Mouse (Mus musculus) midbrain, postnatal 0 days (tissue): ENCODE measurements at regions not wholly inside any gene's neighbourhood (a gene's known extent, or its start where the extent isn't known, plus 50 kb on each side); places are given as distances from the start of the nearest gene placed in this dataset.

Experiments used
- ATAC-seq: fragments of 200-750 bp; cut with Nextera tagmentation; 2 replicates; pipeline ENCODE4 v1.8.0; 2017; ENCODE audit warnings: moderate number of reproducible peaks, mild to moderate bottlenecking, moderate TSS enrichment, moderate library complexity; ENCODE audit not compliant: low FRiP score
- DNase-seq: peaks from one replicate; pipeline ENCODE4 v3.0.0-alpha.2; 2015; ENCODE audit warnings: low spot score
- H3K27ac ChIP-seq: fragments of 300-500 bp; sonication (generic); 2 replicates; pipeline ENCODE4 v1.5.1; 2014; ENCODE audit warnings: low read depth, mild to moderate bottlenecking, low read length, mixed read lengths
- H3K27me3 ChIP-seq: fragments of 300-500 bp; sonication (generic); 2 replicates; pipeline ENCODE4 v1.6.1; 2014; ENCODE audit warnings: low read length, control low read depth, mixed read lengths; ENCODE audit not compliant: insufficient read depth
- H3K36me3 ChIP-seq: fragments of 300-500 bp; sonication (generic); 2 replicates; pipeline ENCODE4 v1.6.1; 2014; ENCODE audit warnings: low read length, control low read depth, mixed read lengths; ENCODE audit not compliant: insufficient read depth
- H3K4me1 ChIP-seq: fragments of 300-500 bp; sonication (generic); 2 replicates; pipeline ENCODE4 v1.6.1; 2014; ENCODE audit warnings: mild to moderate bottlenecking, control low read depth, antibody characterized with exemption, low read length, mixed read lengths; ENCODE audit not compliant: insufficient read depth
- H3K4me2 ChIP-seq: fragments of 300-500 bp; sonication (generic); 2 replicates; pipeline ENCODE4 v1.6.1; 2014; ENCODE audit warnings: low read depth, mild to moderate bottlenecking, low read length, mixed read lengths; ENCODE audit not compliant: poor library complexity, severe bottlenecking
- H3K4me3 ChIP-seq: fragments of 300-500 bp; sonication (generic); 2 replicates; pipeline ENCODE4 v1.5.1; 2014; ENCODE audit warnings: low read depth, mild to moderate bottlenecking, low read length, moderate library complexity
- H3K9ac ChIP-seq: fragments of 300-500 bp; sonication (generic); replicated peaks from 2 replicates; pipeline ENCODE4 v1.6.1; 2014; ENCODE audit warnings: mild to moderate bottlenecking, low read length, moderate library complexity, mixed read lengths; ENCODE audit not compliant: poor library complexity, severe bottlenecking
- H3K9me3 ChIP-seq: fragments of 300-500 bp; sonication (generic); 2 replicates; pipeline ENCODE4 v1.6.1; 2016; ENCODE audit warnings: low read length, control low read depth
- CTCF ChIP-seq: IDR thresholded peaks from 2 replicates; pipeline ENCODE4 v1.5.1; 2016; ENCODE audit warnings: antibody characterized with exemption, mild to moderate bottlenecking
- WGBS: fragments of 180-500 bp; shearing (Covaris S2); extraction: QIAGEN DNeasy Blood & Tissue Kit; methylation state at CpG from one replicate; pipeline ENCODE4 v1.1.7; 2014; 5-methylcytosine and 5-hydroxymethylcytosine counted together

- ATAC-seq = no peak
- Histone ChIP-seq H3K4me3 (no peak overlapping the region), H3K4me2 (no peak overlapping the region), H3K27me3 (no peaks in the 10 kb centered on the region), H3K27ac (no peak overlapping the region), H3K9ac (no peak overlapping the region), H3K9me3 (no peaks in the 10 kb centered on the region), H3K4me1 (no peaks in the 10 kb centered on the region), H3K36me3 (no peaks in the 10 kb centered on the region)
- DNase-seq = peak; percentile 34
- TF ChIP-seq CTCF = no peak
Measured at GRCm38 (mm10) chr7:95082248-95082647, 1088.8 kb upstream of the Tenm4 start.

- Histone ChIP-seq H3K4me3 (no peak overlapping the region), H3K9me3 (no peaks in the 10 kb centered on the region), H3K27ac (no peak overlapping the region), H3K36me3 (no peaks in the 10 kb centered on the region), H3K4me2 (no peak overlapping the region), H3K4me1 (no peaks in the 10 kb centered on the region), H3K9ac (no peak overlapping the region), H3K27me3 (no peaks in the 10 kb centered on the region)
- WGBS = 86% methylated on average over 2 of the region's 2 CpGs
- DNase-seq = no peak
- TF ChIP-seq CTCF = no peak
- ATAC-seq = no peak
Measured at GRCm38 (mm10) chr7:95084328-95084727, 1086.7 kb upstream of the Tenm4 start.

GRCm38 (mm10) chr7:95091360-95091759 is 1079.7 kb upstream of the Tenm4 start:
- Histone ChIP-seq H3K27ac (no peak overlapping the region), H3K36me3 (no peaks in the 10 kb centered on the region), H3K27me3 (no peaks in the 10 kb centered on the region), H3K4me3 (no peak overlapping the region), H3K4me2 (no peak overlapping the region), H3K4me1 (no peaks in the 10 kb centered on the region), H3K9me3 (no peaks in the 10 kb centered on the region), H3K9ac (no peak overlapping the region)
- TF ChIP-seq CTCF = peak; percentile 56
- DNase-seq (peak; percentile 27), ATAC-seq (no peak)

- ATAC-seq (no peak), DNase-seq (no peak)
- TF ChIP-seq CTCF = no peak
- Histone ChIP-seq H3K36me3 (no peaks in the 10 kb centered on the region), H3K4me3 (no peak overlapping the region), H3K4me1 (no peaks in the 10 kb centered on the region), H3K27me3 (no peaks in the 10 kb centered on the region), H3K9ac (no peak overlapping the region), H3K4me2 (no peak overlapping the region), H3K27ac (no peak overlapping the region), H3K9me3 (no peaks in the 10 kb centered on the region)
- 49% methylated on average over 4 of the region's 4 CpGs for WGBS
Measured at GRCm38 (mm10) chr7:95129020-95129419, 1042.0 kb upstream of the Tenm4 start.

GRCm38 (mm10) chr7:95133038-95133437 is 1038.0 kb upstream of the Tenm4 start:
- Histone ChIP-seq H3K4me3 (no peak overlapping the region), H3K27ac (no peak overlapping the region), H3K4me1 (no peaks in the 10 kb centered on the region), H3K9me3 (no peaks in the 10 kb centered on the region), H3K27me3 (no peaks in the 10 kb centered on the region), H3K9ac (no peak overlapping the region), H3K4me2 (no peak overlapping the region), H3K36me3 (no peaks in the 10 kb centered on the region)
- TF ChIP-seq CTCF = no peak
- no peak for DNase-seq
- 70% methylated on average over 1 of the region's 1 CpGs for WGBS
- no peak for ATAC-seq

GRCm38 (mm10) chr7:95134062-95134625 is 1036.9 kb upstream of the Tenm4 start:
- no peaks in the 10 kb centered on the region for H3K27me3 ChIP-seq
- no peaks in the 10 kb centered on the region for H3K36me3 ChIP-seq
- H3K9ac ChIP-seq = no peak overlapping the region
- H3K27ac ChIP-seq = no peak overlapping the region
- H3K4me3 ChIP-seq = no peak overlapping the region
- H3K4me1 ChIP-seq = no peaks in the 10 kb centered on the region
- no peak for ATAC-seq
- DNase-seq = no peak
- 18% methylated on average over 5 of the region's 5 CpGs for WGBS
- H3K4me2 ChIP-seq = no peak overlapping the region
- no peaks in the 10 kb centered on the region for H3K9me3 ChIP-seq
- no peak for TF ChIP-seq CTCF
